Mouse (Mus musculus): ENCODE data around the gene E030018B13Rik.

E030018B13Rik gene

DNA sequence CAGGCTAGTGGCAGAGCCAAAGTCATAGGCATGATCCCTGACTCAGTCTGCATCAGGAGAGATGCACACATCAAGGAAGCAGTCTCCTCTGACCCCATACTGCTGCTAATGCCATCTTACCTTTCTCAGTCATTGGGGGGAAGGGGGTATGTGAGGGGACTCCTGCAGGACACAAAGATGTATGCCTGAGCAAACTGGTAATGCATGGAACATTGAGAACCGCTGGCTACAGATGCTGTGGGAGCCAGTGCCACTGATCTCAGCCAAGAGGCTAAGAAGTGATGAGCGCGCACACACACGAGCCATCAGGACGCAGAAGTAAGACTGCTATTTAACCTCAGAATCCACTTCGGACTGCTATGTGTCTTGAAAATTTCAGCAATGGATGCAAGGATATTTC, 18.5 kb upstream of the E030018B13Rik start:
- WGBS, result 70% methylated on average over 6 of the region's 6 CpGs

DNA sequence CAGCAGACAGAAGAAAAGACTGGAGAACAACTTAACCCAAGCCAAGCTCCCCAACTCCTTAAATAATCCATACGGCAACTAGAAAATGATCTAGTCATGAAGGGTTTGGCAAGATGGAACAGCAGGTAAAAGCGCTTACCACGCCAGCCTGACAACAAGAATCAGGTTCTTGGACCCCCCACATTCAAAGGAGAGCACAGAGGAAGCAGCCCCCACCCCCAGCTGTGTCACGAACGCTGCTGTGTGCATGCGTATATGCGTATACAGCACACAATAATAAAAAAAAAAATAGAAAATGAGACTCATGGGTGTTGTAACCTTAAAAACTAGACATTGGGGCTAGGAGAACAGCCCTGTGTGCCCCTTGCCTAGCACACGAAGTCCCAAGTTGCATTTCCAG, 16.7 kb upstream of the E030018B13Rik start:
- WGBS, result 86% methylated on average over 8 of the region's 8 CpGs

- WGBS, result 87% methylated on average over 2 of the region's 2 CpGs
Observed at GRCm38 (mm10) chr7:63900411-63900810, 16.2 kb upstream of the E030018B13Rik start.

DNA sequence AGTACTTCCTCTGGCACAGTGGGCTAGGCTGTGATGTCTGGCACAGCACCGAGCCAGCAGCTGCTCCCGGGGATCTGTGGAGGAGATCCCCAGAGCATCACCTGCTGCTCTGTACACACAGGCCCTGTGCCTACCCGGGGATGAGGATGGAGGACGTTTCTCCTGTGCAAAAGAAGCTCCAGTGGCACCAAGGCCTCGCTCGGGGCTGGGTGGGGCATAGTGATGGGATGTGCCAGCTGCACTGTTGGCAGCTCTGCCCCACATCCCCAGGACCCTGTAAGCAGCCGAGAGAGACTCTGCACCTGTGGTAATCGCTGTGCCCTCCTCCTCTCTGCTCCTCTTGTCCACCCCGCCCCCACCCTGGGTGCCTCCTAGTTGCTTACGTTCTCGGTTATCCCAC, 15.3 kb upstream of the E030018B13Rik start:
- WGBS, result 28% methylated on average over 11 of the region's 11 CpGs

- WGBS, result 50% methylated on average over 3 of the region's 3 CpGs
Observed at GRCm38 (mm10) chr7:63901942-63902341, 14.7 kb upstream of the E030018B13Rik start.

GRCm38 (mm10) chr7:63902604-63903210, 13.9 kb upstream of the E030018B13Rik start:
- WGBS, result 52% methylated on average over 3 of the region's 3 CpGs

GRCm38 (mm10) chr7:63903635-63904380, 12.8 kb upstream of the E030018B13Rik start:
- 34% methylated on average over 9 of the region's 9 CpGs for WGBS

- WGBS, result 76% methylated on average over 2 of the region's 2 CpGs
Observed at GRCm38 (mm10) chr7:63905190-63905589, 11.5 kb upstream of the E030018B13Rik start.

DNA sequence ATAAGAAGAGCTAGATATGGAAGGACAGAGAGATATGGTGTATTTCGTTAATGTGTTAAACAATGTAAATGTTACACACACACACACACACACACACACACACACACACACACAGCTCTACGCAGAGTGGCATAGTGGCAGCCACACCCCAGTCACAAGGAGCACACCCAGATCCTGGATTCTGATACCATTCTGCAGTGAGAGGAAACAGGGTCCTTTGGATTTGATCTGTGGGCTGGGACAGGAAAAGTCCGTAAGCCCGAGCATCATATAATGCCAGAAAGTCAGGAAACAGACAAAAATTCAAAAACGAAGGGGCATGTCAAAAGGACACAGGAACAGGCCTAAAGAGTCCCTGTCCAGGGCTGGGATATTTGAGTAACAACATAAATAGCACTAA, 11.0 kb upstream of the E030018B13Rik start:
- WGBS, result 68% methylated on average over 5 of the region's 5 CpGs

DNA sequence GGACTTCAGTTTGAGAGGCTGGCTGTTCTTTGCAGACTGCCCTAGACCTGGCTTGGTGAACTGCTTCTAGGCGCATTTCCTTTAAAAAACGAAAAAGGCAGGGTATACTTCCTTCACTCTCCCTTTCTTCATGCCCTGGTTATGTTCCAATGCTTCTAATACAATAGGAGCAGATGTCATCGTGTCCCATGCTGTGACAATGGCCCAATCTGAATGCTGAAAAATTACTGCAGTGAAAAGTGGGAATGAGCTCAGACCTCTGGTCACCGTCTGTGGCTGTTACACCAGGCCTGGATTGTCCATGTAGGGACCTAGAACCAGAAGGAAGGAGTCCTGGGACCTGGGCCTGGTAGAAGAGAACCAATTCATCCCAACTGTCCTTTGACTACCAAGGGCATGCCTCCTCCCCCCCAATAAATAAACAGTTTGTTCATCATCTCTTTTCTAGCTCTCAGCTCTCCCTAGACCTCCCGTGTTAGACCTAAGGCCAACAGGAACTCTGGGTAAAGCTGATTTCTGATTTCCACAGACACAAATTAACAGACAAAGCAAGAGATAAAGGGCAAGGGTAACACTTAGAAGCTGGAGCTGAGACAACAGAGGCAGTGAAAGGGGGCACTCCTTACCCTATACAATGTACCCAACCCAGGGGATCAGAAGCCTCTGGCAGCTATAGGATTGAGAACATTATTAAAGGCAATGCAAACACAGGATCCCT, 8.7 kb upstream of the E030018B13Rik start:
- WGBS, result 59% methylated on average over 5 of the region's 5 CpGs

DNA sequence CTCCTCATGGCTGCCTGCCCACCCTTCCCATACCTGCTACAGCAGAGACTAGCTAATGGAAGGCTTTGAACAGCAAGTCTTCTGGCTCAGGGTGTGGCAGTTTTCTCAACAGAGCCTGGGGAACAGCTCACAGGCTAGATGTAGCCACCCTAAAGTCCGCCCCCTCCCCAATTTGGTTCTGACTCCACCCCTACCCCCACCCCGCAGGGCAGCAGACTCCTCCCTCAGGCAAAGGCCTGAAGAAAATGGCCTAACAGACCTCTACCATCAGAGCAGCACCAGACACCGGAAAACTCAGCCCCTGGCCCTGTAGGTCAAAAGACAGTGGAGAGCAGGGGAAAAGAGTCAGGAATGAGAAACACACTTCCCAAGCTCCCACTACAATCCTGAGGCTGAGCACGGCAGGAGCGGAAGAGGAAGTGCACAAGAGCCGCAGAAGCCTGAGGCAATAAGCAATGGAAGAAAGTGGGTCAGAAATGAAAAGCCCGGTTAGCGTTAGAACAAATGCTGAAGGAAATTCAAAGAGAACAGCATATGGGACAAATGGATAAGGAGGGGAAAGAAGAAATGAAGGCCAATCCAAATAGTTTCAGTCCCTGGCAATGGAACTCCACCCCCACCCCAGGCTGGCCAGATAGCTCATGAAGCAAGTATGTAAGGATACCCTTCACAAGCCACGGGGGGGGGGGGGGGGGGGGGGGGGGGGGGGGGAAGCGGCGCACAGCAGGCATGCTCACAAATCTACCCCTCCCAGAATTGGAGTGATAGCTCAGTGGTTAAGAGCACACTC, 8.0 kb upstream of the E030018B13Rik start:
- WGBS, result 26% methylated on average over 11 of the region's 11 CpGs

DNA sequence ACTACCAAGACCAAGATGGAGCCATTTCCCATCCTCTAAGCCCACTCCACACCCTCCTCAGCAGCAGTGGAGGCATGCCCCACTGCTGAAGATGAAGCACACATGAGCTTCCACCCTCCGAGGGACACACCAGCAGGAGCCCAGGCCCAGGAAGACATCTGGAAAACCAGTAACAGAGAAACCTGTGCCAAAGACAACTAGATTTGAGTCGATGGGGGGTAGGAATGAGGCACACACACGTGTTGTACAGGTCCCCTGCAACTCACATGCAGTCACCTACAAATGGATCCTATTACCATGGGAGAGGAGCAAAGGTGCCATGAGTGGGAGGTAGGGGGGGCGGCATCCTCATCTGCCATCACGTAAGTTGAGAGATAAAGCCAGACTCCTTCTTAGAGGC, 6.4 kb upstream of the E030018B13Rik start:
- 41% methylated on average over 5 of the region's 5 CpGs for WGBS

- WGBS, result 48% methylated on average over 4 of the region's 4 CpGs
Observed at GRCm38 (mm10) chr7:63910912-63911311, 5.7 kb upstream of the E030018B13Rik start.

GRCm38 (mm10) chr7:63911383-63912233, 5.0 kb upstream of the E030018B13Rik start:
- 24% methylated on average over 8 of the region's 8 CpGs for WGBS

DNA sequence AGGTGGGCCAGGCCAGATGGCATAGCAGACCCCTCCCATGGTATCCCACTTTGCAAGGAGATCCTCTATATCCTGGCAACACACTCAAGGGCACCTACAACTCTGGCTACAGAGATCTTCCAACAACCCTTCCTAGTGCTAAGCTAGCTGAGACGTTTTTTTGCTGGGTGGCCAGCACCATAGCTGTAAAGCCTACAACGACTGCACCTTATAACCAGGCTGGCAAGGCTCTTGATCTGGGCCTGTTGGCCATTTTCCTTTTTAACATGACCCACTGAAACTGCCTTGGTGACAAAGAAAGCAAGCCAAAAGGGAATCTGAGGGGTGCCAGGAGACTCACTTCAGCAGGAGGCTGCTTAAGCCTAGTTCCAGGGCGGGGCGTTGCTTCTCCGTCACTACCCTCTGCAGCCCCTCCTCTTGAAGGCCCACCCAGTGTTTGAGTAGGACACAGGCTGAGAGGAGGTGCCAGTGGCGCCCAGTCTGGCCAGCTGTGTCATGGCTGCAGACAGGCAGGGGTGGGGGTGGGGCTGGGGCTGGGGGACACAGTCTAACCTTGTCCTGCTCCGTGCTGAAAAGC, 4.3 kb upstream of the E030018B13Rik start:
- 24% methylated on average over 7 of the region's 7 CpGs for WGBS

DNA sequence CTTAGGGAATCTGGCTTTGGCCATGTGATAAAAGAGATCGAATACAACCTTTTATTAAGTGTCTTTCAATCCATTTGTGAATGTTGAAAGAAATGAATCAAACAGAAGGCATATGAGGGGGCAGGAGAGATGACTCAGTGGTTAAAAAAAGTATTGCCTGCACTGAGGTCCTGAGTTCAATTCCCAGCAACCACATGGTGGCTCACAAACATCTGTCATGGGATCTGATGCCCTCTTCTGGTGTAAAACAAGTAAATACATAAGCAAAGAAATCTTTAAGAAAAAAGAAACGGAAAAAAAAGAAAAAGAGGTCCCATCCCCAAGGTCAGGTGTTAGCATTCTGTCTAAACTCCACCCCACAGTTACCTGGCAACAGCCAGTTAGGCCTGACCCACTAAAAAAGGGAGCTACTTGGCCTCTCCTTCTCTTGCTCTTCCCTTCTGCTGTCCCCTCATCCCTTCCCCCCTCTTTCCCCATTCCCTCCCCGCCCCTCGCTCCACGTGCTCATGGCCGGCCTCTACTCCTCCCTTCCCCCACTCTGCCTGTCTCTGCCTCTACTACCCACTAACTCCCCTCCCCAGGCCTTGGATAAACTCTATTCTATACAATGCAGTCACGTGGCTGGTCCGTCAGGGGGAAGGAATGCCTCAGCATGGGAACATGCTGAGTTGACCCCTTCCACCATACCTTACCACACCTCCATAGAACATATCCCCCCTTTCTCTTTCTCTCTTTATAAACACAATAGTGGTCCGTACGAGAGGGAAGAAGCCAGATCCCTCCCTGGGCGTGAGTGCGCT, 3.5 kb upstream of the E030018B13Rik start:
- WGBS, result 61% methylated on average over 12 of the region's 12 CpGs

DNA sequence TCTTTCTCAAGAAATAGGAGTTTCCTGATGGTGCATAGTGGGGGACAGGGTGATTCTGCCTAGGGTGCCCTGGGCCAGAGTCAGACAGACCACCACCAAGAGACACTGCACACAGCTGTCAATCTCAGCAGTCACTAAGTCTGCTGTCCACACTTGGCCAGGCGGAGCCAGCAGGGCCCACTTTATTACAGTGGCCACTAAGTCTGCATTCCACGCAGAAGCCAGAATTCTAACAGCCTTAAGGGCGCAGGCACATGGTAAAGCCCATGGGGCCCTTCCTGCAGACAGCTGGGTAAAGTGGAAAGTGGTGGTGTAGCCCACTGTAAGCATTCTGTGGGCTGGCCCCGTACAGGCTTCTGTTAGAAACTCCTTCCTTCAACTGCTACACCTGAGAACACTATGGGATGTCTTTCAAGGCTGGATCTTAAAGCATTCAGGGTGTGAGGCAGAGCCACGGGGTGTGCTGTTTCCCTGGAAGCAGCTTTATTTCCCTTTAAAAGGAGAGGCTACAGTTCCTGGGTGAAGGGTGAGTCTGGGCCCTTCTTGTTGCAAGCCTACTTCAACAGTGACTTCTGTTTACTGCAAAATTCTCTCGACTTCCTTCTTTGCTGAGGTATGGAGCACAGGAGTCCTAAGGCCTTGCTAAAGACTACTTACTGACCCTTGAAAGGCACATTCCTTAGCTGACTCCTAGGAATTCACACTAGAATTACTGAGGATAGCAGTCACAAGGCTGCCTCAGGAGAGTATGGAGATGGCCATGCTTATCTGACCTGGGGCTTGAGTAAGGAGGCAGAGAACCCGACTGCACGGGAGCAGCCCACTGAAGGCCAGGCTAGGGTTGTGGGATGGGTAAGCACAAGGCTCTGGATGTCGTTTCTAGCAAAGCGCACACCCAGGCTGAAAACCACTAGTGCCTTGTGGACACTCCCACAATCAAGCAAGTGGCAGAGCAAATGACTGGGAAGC, 2.6 kb upstream of the E030018B13Rik start:
- WGBS, result 55% methylated on average over 10 of the region's 10 CpGs

DNA sequence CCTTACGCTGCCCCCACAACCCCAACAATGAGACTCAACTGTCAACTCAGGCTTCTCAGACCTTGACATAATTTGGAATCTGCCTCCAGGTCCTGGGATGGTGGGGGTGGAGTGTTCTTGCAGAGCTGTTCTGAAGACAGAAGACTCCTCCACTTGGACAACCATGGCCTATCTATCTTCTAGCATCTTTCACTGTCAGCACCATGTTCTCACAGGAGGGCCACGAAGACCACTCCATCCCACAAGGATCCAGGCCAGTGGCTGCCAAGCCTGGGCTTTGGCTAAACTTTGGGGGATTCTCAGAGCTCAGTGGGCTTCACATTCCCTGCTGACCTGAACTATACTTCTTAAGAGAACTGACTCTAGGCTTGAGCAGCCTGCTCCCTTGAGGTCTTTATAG, 1.8 kb upstream of the E030018B13Rik start:
- 89% methylated on average over 2 of the region's 2 CpGs for WGBS

DNA sequence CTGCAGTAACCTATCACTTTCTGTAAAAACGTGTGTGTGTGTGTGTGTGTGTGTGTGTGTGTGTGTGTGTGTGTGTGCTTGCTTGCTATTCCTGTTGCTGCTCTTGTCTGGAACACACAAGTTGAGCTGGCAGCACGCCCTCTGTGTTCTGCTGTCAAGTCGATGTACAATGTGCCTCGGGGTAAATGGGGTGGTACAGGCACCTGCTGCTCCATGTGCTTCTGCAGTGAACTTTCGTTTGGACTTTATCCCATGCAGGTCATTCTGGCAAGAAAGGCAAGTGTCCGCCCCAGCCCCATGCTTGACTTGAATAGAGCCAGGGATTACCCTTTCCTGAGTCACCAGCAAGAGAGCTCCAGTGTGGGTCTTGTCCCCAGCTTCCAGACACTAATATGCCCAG, 1.0 kb downstream of the E030018B13Rik start:
- 26% methylated on average over 6 of the region's 6 CpGs for WGBS

Data from cerebral cortex, adult 2 months (tissue).